Mouse (Mus musculus) cortical plate, adult 2 months (tissue): ENCODE results near the gene 4930415O20Rik. TPM values are rescaled to one million over a fixed set of nuclear protein-coding genes. Genes with fewer than 3 reads are reported as not detected.

Source experiments
- H3K27ac ChIP-seq: fragments of 200-500 bp; 2 replicates; pipeline ENCODE4 v1.5.1; 2012; ENCODE audit warnings: low read length, control low read depth, inconsistent platforms; ENCODE audit not compliant: insufficient read depth
- H3K4me1 ChIP-seq: fragments of 200-500 bp; 2 replicates; pipeline ENCODE4 v1.6.1; 2011; ENCODE audit warnings: low read length; ENCODE audit not compliant: control insufficient read depth, insufficient read depth
- H3K4me3 ChIP-seq: fragments of 200-500 bp; 2 replicates; pipeline ENCODE4 v1.5.1; 2011; ENCODE audit warnings: mild to moderate bottlenecking, low read length, control low read depth; ENCODE audit not compliant: insufficient read depth
- CTCF ChIP-seq: fragments of 200-500 bp; IDR thresholded peaks from 2 replicates; pipeline ENCODE4 v1.5.1; 2011; ENCODE audit warnings: mild to moderate bottlenecking, control low read depth, low read length; ENCODE audit not compliant: insufficient read depth; ENCODE audit errors: extremely low read depth
- POLR2A ChIP-seq: fragments of 200-500 bp; IDR thresholded peaks from 2 replicates; pipeline ENCODE4 v1.6.1; 2011; ENCODE audit warnings: mild to moderate bottlenecking, low read length, control low read depth; ENCODE audit not compliant: insufficient read depth; ENCODE audit errors: extremely low read depth
- polyA plus RNA-seq: library from polyadenylated mRNA; depleted of rRNA; stranded (reverse); fragments of >200 nt; gene quantifications from 2 replicates; pipeline ENCODE4 v1.2.3, GENCODE M21; 2012

Gene 4930415O20Rik
- polyA plus RNA-seq, 1 experiment = not detected

- Histone ChIP-seq H3K4me3 (peak within 1 kb of the TSS; percentile 99), H3K27ac (peak within 1 kb of the TSS; percentile 73; the same call in 1 of the 2 replicates)
- TF ChIP-seq POLR2A (no peak), CTCF (no peak)
Measured at GRCm38 (mm10) chr15:98609331-98610130, 38.7 kb downstream of the 4930415O20Rik start, which contains the start of gene Adcy6. Gene Adcy6 (minus strand): TSS chr15:98610076.

GRCm38 (mm10) chr15:98610131-98610633, 39.4 kb downstream of the 4930415O20Rik start:
- Histone ChIP-seq H3K4me1 (peaks cover 2% of the 10 kb centered on the region; the same call in 1 of the 2 replicates), H3K4me3 (peak overlapping the region; percentile 99), H3K27ac (no peak overlapping the region; the same call in 1 of the 2 replicates)
- TF ChIP-seq CTCF (no peak), POLR2A (no peak)

More at GRCm38 (mm10) chr15:98609331-98610130, 38.7 kb downstream of the 4930415O20Rik start, which contains the start of gene Adcy6:
- H3K4me1 ChIP-seq = peaks cover 2% of the 10 kb centered on the region; the same call in 1 of the 2 replicates

GRCm38 (mm10) chr15:98612229-98612628, 41.4 kb downstream of the 4930415O20Rik start:
- no peak overlapping the region for H3K27ac ChIP-seq
- no peak overlapping the region for H3K4me3 ChIP-seq
- H3K4me1 ChIP-seq = peaks cover 2% of the 10 kb centered on the region; the same call in 1 of the 2 replicates
- TF ChIP-seq POLR2A = no peak
- no peak for TF ChIP-seq CTCF

- no peak overlapping the region for H3K4me3 ChIP-seq
- TF ChIP-seq POLR2A (no peak), CTCF (no peak)
- no peak overlapping the region for H3K27ac ChIP-seq
- no peaks in the 10 kb centered on the region; the same call in 1 of the 2 replicates for H3K4me1 ChIP-seq
Measured at GRCm38 (mm10) chr15:98614551-98614950, 43.7 kb downstream of the 4930415O20Rik start.

- Histone ChIP-seq H3K27ac (no peak overlapping the region), H3K4me1 (no peaks in the 10 kb centered on the region; the same call in 1 of the 2 replicates), H3K4me3 (no peak overlapping the region)
- TF ChIP-seq CTCF = no peak
- no peak for TF ChIP-seq POLR2A
Measured at GRCm38 (mm10) chr15:98614971-98615370, 44.2 kb downstream of the 4930415O20Rik start.

- Histone ChIP-seq H3K4me3 (no peak overlapping the region), H3K4me1 (no peaks in the 10 kb centered on the region), H3K27ac (no peak overlapping the region)
- TF ChIP-seq CTCF = no peak
- TF ChIP-seq POLR2A = no peak
Measured at GRCm38 (mm10) chr15:98615751-98616150, 44.9 kb downstream of the 4930415O20Rik start.

GRCm38 (mm10) chr15:98616362-98617175, 45.8 kb downstream of the 4930415O20Rik start:
- no peaks in the 10 kb centered on the region for H3K4me1 ChIP-seq
- TF ChIP-seq CTCF (no peak), POLR2A (no peak)
- H3K27ac ChIP-seq = no peak overlapping the region
- H3K4me3 ChIP-seq = no peak overlapping the region

- TF ChIP-seq POLR2A (no peak), CTCF (peak; percentile 74)
- no peaks in the 10 kb centered on the region for H3K4me1 ChIP-seq
- H3K4me3 ChIP-seq = no peak overlapping the region
- no peak overlapping the region for H3K27ac ChIP-seq
Measured at GRCm38 (mm10) chr15:98617176-98617537, 46.4 kb downstream of the 4930415O20Rik start.

- H3K4me1 ChIP-seq = no peaks in the 10 kb centered on the region
- TF ChIP-seq CTCF = no peak
- no peak for TF ChIP-seq POLR2A
- no peak overlapping the region for H3K27ac ChIP-seq
- no peak overlapping the region for H3K4me3 ChIP-seq
Measured at GRCm38 (mm10) chr15:98622199-98622598, 51.4 kb downstream of the 4930415O20Rik start.

GRCm38 (mm10) chr15:98622721-98623120, 51.9 kb downstream of the 4930415O20Rik start:
- Histone ChIP-seq H3K27ac (no peak overlapping the region), H3K4me3 (no peak overlapping the region), H3K4me1 (no peaks in the 10 kb centered on the region)
- TF ChIP-seq POLR2A = no peak
- no peak for TF ChIP-seq CTCF
